Mouse (Mus musculus) thymus, adult 2 months (tissue): ENCODE data around the gene Fam163b. TPM values are rescaled to one million over a fixed set of nuclear protein-coding genes. Genes with fewer than 3 reads are reported as not detected.

Experiments used
- DNase-seq: peaks from one replicate; pipeline ENCODE4 v3.0.0; 2021
- H3K27ac ChIP-seq: fragments of 200-500 bp; 2 replicates; pipeline ENCODE4 v1.5.1; 2012; ENCODE audit warnings: low read length, control low read depth; ENCODE audit not compliant: control insufficient read depth, insufficient read depth
- H3K27me3 ChIP-seq: fragments of 200-500 bp; 2 replicates; pipeline ENCODE4 v1.6.1; 2012; ENCODE audit warnings: mild to moderate bottlenecking, low read length, moderate library complexity, mixed read lengths; ENCODE audit not compliant: control insufficient read depth, insufficient read depth
- H3K36me3 ChIP-seq: fragments of 200-500 bp; 2 replicates; pipeline ENCODE4 v1.6.1; 2012; ENCODE audit warnings: mild to moderate bottlenecking, low read length, moderate library complexity; ENCODE audit not compliant: control insufficient read depth, insufficient read depth
- H3K4me1 ChIP-seq: fragments of 200-500 bp; replicated peaks from 2 replicates; pipeline ENCODE4 v1.6.1; 2012; ENCODE audit warnings: low read length; ENCODE audit not compliant: control insufficient read depth, insufficient read depth
- H3K4me3 ChIP-seq: fragments of 200-500 bp; 2 replicates; pipeline ENCODE4 v1.5.1; 2012; ENCODE audit warnings: mild to moderate bottlenecking, low read length, control low read depth, moderate library complexity; ENCODE audit not compliant: control insufficient read depth, insufficient read depth
- CTCF ChIP-seq: fragments of 200-500 bp; IDR thresholded peaks from 2 replicates; pipeline ENCODE4 v1.5.1; 2012; ENCODE audit warnings: mild to moderate bottlenecking, control low read depth, low read length, moderate library complexity, borderline replicate concordance; ENCODE audit not compliant: control insufficient read depth, poor library complexity, insufficient read depth; ENCODE audit errors: extremely low read depth
- POLR2A ChIP-seq: fragments of 200-500 bp; IDR thresholded peaks from 2 replicates; pipeline ENCODE4 v1.6.1; 2012; ENCODE audit warnings: mild to moderate bottlenecking, low read length, control low read depth, moderate library complexity; ENCODE audit not compliant: control insufficient read depth, poor library complexity, insufficient read depth; ENCODE audit errors: extremely low read depth
- WGBS: fragments of 180-500 bp; shearing (Covaris S2); methylation state at CpG from one replicate; pipeline ENCODE4 v1.1.7; 2018; 5-methylcytosine and 5-hydroxymethylcytosine counted together
- polyA plus RNA-seq: library from polyadenylated mRNA; depleted of rRNA; stranded (reverse); fragments of >200 nt; gene quantifications from 2 replicates; pipeline ENCODE4 v1.2.3, GENCODE M21; 2012; rRNA removed

The Fam163b gene
- 7.8 and 13.3 TPM in 2 replicates for polyA plus RNA-seq

DNA sequence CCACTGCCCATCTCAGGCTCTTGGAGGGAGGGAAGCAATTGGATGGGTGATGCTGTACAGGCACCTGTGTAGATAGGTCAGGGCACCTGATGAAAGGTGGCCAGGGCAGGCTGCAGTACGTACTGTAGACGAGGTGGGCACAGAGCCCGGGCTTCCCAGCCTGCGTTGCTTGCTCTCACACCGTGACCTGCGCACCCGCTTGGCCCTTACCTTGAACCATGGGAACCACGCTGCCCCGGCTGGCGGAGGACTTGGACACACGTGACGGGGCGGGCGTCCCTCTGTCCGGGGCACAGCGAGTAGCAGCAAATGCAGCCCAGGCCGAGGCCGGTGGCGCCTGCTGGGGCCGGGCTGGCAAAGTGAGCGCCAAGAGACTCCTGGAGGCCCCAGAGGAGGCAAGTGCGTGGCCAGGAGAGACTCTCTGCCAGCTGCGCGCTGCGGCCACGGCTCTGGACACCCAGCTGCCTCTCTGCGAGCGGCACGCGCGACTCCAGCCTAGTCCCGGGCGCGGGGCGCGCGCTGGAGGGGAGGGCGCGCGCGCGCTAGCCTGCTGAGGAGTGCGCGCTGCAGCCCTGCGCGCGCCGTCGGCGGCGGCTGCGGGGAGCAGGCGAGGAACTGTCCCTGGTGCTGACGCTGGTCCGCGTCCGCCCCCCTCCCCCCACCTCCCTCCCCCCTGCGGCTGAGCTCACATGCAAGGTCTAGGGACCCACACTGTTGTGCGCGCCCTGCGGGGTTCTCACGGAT is at the start of gene Fam163b:
Fam163b (minus strand) TSS at position 542 of the 744 bp plus-strand sequence.
- no peak within 1 kb of the TSS for H3K27ac ChIP-seq
- no peaks in the 10 kb centered on the region for H3K27me3 ChIP-seq
- H3K4me3 ChIP-seq: peak within 1 kb of the TSS; percentile 42
- TF ChIP-seq CTCF: no peak
- peak; percentile 62 for DNase-seq
- peaks cover 28% of the 10 kb centered on the region for H3K4me1 ChIP-seq
- H3K36me3 ChIP-seq: no peaks in the 10 kb centered on the region
- WGBS: 3% methylated on average over 60 of the region's 62 CpGs

DNA sequence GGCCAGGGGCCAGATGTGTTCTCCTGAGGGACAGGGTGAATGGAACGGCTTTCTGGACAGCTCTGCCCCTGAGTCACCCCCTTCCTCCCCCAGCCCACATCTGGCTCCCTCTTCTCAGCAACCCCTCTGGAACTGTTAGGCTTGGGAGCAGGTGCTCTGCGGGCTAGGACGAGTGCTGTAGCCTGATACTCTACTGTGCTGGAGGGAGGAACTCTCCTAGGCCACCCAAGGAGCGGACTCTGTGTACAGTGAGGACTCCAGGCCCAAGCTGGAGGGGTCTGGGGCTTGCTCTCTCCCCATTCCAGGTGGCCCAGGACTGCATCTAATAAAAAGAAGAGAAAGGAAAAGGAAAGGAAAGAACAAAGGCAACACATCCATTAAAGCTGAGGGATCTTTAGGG is 47.7 kb upstream of the Fam163b start:
- H3K27ac ChIP-seq: no peak overlapping the region
- H3K4me1 ChIP-seq: peaks cover 12% of the 10 kb centered on the region; the same call in 1 of the 2 replicates
- no peak for TF ChIP-seq POLR2A
- no peak for TF ChIP-seq CTCF
- DNase-seq: no peak
- no peak overlapping the region for H3K4me3 ChIP-seq
- 93% methylated on average over 4 of the region's 4 CpGs for WGBS
- H3K27me3 ChIP-seq: no peaks in the 10 kb centered on the region
- no peaks in the 10 kb centered on the region for H3K36me3 ChIP-seq

DNA sequence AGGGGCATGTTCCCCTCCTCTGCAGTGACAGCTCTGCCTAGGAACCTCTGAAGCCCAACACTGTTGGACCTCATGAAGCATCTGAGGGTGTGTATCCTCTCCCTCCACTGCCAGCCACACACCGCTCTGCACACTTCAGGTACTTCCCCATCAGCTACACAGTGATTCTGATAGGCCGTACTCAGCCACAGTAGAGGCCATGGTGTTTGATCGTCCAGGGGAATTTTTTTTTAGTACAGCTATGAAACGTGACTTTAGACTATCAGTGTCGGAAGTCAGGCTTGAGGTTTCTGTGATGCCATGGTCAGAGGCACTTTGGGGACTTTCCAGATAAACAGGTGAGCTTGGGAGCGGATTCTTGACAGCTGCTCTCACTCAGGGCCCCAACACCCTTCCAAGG is 45.2 kb upstream of the Fam163b start:
- TF ChIP-seq POLR2A (no peak), CTCF (no peak)
- Histone ChIP-seq H3K4me1 (peaks cover 12% of the 10 kb centered on the region; the same call in 1 of the 2 replicates), H3K27me3 (no peaks in the 10 kb centered on the region), H3K4me3 (no peak overlapping the region), H3K27ac (peak overlapping the region; percentile 15; the same call in 1 of the 2 replicates), H3K36me3 (no peaks in the 10 kb centered on the region)
- WGBS: 48% methylated on average over 6 of the region's 6 CpGs
- no peak for DNase-seq

DNA sequence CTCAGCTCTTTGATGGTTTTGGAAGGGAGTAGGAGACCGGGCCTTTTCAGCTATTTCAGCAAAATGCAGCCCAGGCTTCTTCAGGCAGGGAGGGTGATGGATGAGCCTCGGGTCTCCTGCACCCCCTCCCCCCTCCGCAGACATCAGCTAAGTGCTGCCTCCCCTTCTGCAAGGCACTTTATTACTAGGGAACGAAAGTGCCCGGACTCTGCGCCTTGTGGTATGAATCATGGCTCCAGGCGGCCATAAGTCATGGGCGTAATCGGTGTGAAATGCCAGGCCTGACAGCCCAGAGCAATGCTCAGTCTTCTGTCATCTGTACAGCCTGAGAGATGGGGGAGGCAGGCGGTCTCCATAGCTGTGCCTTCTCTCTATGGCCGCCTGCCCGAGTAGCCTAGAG is 41.4 kb upstream of the Fam163b start:
- no peaks in the 10 kb centered on the region for H3K27me3 ChIP-seq
- H3K36me3 ChIP-seq: no peaks in the 10 kb centered on the region
- WGBS: 89% methylated on average over 12 of the region's 12 CpGs
- no peak overlapping the region for H3K4me3 ChIP-seq
- DNase-seq: no peak
- H3K4me1 ChIP-seq: peaks cover 12% of the 10 kb centered on the region; the same call in 1 of the 2 replicates
- TF ChIP-seq POLR2A: no peak
- no peak for TF ChIP-seq CTCF
- H3K27ac ChIP-seq: no peak overlapping the region

DNA sequence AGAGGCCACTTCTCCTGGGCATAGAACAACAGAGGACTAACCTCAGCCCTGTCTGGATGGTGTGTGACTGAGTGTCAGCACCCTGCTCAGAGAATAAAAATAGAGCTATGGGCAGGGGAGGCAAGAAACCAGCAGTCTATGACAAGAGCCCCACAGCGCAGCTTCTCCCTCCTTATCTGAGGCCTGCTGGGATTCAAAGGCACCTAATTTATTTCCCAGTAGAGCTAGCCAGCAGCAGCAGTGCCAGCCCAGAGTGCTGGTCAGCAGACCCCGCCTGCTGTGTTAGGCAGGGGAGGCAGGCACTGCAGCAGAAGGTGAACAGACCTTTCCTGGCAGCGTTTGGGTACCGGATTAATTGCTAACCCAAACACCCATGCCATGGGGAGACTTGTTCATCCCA is 39.6 kb upstream of the Fam163b start:
- Histone ChIP-seq H3K4me3 (no peak overlapping the region), H3K36me3 (no peaks in the 10 kb centered on the region), H3K27me3 (no peaks in the 10 kb centered on the region), H3K4me1 (peaks cover 4% of the 10 kb centered on the region; the same call in 1 of the 2 replicates), H3K27ac (no peak overlapping the region)
- DNase-seq: no peak
- TF ChIP-seq CTCF (no peak), POLR2A (no peak)
- WGBS: 92% methylated on average over 4 of the region's 4 CpGs

DNA sequence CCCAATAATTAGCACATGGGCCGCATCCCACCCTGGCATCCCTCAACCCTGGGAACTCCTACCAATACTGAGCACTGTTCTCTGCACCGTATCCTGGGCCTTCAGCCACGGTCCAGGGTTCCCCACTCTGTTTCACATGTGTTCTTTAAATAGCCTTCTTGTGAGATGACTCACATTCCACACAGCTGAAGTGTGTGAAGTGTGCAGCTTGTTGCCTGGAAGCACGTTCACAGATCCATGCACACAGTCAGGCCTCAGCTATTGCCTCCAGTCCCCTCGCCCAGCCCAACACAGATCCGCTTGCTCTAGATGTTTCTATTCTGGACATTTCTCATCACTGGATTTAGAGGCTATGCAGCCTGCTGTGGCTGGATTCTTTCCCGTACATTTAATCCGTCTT is 36.8 kb upstream of the Fam163b start:
- Histone ChIP-seq H3K4me3 (no peak overlapping the region), H3K4me1 (peaks cover 29% of the 10 kb centered on the region), H3K36me3 (no peaks in the 10 kb centered on the region), H3K27me3 (no peaks in the 10 kb centered on the region), H3K27ac (no peak overlapping the region)
- no peak for TF ChIP-seq POLR2A
- TF ChIP-seq CTCF: no peak
- no peak for DNase-seq
- WGBS: 94% methylated on average over 8 of the region's 8 CpGs

DNA sequence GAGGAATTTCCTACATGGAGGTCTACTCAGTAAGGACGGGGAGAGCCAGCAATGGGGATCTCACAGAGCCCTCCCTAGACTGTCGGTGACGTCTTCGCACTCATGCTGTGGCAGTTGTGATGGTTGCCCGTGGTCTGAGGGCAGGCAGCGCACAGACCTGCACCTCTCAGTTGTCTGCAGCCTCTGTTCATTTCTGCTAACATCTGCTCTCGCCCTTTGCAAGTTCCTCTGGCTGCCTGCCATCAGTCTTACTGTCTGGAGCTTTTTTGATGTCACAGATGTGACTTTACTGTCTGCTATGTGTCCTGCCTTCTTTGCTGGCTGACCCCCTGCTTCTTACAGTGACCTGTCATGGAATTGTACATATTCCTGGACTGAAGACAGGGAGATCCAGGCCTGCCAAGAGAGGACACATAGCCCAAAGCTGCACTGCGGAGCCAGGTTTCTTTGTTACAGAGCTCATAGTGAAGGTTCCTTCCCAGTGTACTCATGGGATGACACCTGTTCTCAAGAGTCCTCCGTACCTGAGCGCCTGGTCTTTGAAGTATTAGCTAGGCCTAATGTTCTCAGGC is 33.5 kb upstream of the Fam163b start:
- H3K27ac ChIP-seq: 0 out of 2 replicates have a peak overlapping the region, but pooled peaks have one; percentile 4
- TF ChIP-seq CTCF (no peak), POLR2A (no peak)

More for the DNA sequence above, 33.5 kb upstream of the Fam163b start:
- Histone ChIP-seq H3K4me3 (no peak overlapping the region), H3K27me3 (no peaks in the 10 kb centered on the region), H3K4me1 (peaks cover 29% of the 10 kb centered on the region), H3K36me3 (no peaks in the 10 kb centered on the region)
- DNase-seq: peak; percentile 54
- 19% methylated on average over 10 of the region's 10 CpGs for WGBS
